Mouse (Mus musculus): Measurements from ENCODE around the gene Eps8l2. TPM values are rescaled to one million over a fixed set of nuclear protein-coding genes. Genes with fewer than 3 reads are reported as not detected.

Eps8l2 gene
- total and polyA plus RNA-seq, 3 experiments: 0.33 TPM; not detected in 2

DNA sequence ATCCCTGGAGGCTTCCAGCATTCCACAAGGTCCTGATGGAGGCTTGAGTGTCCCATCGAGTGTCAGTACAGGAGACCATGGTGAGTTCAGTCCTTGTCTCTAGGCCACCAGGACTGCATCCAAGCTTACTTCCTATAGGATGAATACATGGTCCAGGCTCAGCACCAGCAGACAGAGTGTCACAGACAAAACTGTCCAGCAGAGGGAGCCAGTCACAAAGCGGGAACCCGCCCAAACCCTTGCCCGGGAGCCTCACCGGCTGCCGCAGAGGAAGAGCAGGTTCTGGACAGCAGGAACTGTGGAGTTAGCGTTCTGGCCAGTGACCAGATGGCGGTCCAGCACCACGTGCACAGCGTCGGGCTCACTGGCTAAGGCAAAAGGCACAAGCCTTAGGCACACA, 70.2 kb downstream of the Eps8l2 start:
- H3K4me3 ChIP-seq (ENCODE audit: low read depth, low read length): no peak overlapping the region; the same call in 1 of the 2 replicates
- peaks cover 35% of the 10 kb centered on the region for H3K4me1 ChIP-seq (ENCODE audit: insufficient read depth, low read depth, low read length)
- peak; percentile 46; the same call in 1 of the 2 replicates for ATAC-seq (ENCODE audit: extremely low read depth, insufficient number of reproducible peaks, low FRiP score, poor library complexity, severe bottlenecking)
- no peaks in the 10 kb centered on the region for H3K9me3 ChIP-seq (replicated peaks)
- no peaks in the 10 kb centered on the region for H3K27me3 ChIP-seq (ENCODE audit: insufficient read depth, low read length)
- peaks cover 67% of the 10 kb centered on the region for H3K36me3 ChIP-seq (replicated peaks)
- no peak for TF ChIP-seq TAL1 (conservative IDR thresholded peaks at IDR 0.05; ENCODE audit: low read depth, low read length)
- TF ChIP-seq CTCF (IDR thresholded peaks at IDR 0.05; ENCODE audit: low read depth, low read length): peak; percentile 74
- peak; percentile 74 for DNase-seq (ENCODE audit: low spot score)

DNA sequence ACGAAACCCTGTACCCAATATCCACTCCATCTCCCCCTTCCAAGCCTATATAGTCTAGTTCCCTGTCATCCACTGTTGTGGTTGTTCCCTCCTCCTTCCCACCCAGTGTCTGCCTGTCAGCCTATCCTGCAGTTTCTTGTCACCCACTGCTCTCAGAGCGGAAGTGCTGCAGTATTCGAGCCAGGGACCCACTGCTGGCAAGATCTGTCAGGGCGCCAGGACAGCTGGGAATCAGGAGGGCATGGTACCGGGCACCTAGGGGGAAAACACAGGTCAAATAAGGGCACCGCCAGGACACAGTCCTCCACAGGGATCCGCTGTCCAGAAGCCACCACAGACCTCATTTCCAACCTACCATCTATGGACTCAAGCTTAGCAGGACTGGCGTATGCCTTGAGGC, 72.0 kb downstream of the Eps8l2 start:
- no peak for TF ChIP-seq GATA2 (IDR thresholded peaks at IDR 0.05; ENCODE audit: borderline replicate concordance, low read depth, low read length)
- no peak for TF ChIP-seq TAL1 (conservative IDR thresholded peaks at IDR 0.05; ENCODE audit: low read depth, low read length)
- no peak for TF ChIP-seq POLR2AphosphoS5 (IDR thresholded peaks at IDR 0.05; ENCODE audit: insufficient replicate concordance, low read depth, low read length)
- TF ChIP-seq CTCF (IDR thresholded peaks at IDR 0.05; ENCODE audit: low read depth, low read length): no peak
- no peak for TF ChIP-seq GATA1 (IDR thresholded peaks at IDR 0.05; ENCODE audit: borderline replicate concordance, low read length)
- H3K36me3 ChIP-seq (replicated peaks): peaks cover 53% of the 10 kb centered on the region
- peaks cover 43% of the 10 kb centered on the region for H3K4me1 ChIP-seq (ENCODE audit: insufficient read depth, low read depth, low read length)
- DNase-seq (ENCODE audit: low spot score): no peak
- no peak for ATAC-seq (ENCODE audit: extremely low read depth, insufficient number of reproducible peaks, low FRiP score, poor library complexity, severe bottlenecking)
- H3K9me3 ChIP-seq (replicated peaks): no peaks in the 10 kb centered on the region
- no peaks in the 10 kb centered on the region for H3K27me3 ChIP-seq (ENCODE audit: insufficient read depth, low read length)
- no peak overlapping the region for H3K4me3 ChIP-seq (ENCODE audit: low read depth, low read length)

- ATAC-seq (ENCODE audit: extremely low read depth, insufficient number of reproducible peaks, low FRiP score, poor library complexity, severe bottlenecking): no peak
- no peak for TF ChIP-seq TAL1 (conservative IDR thresholded peaks at IDR 0.05; ENCODE audit: low read depth, low read length)
- no peak for TF ChIP-seq GATA1 (IDR thresholded peaks at IDR 0.05; ENCODE audit: borderline replicate concordance, low read length)
- no peak for TF ChIP-seq POLR2AphosphoS5 (IDR thresholded peaks at IDR 0.05; ENCODE audit: insufficient replicate concordance, low read depth, low read length)
- TF ChIP-seq GATA2 (IDR thresholded peaks at IDR 0.05; ENCODE audit: borderline replicate concordance, low read depth, low read length): no peak
- TF ChIP-seq CTCF (IDR thresholded peaks at IDR 0.05; ENCODE audit: low read depth, low read length): no peak
- no peak for DNase-seq (ENCODE audit: low spot score)
- Histone ChIP-seq H3K4me1 (ENCODE audit: insufficient read depth, low read depth, low read length) (peaks cover 49% of the 10 kb centered on the region), H3K9me3 (replicated peaks) (no peaks in the 10 kb centered on the region), H3K4me3 (ENCODE audit: low read depth, low read length) (no peak overlapping the region), H3K27me3 (ENCODE audit: insufficient read depth, low read length) (no peaks in the 10 kb centered on the region), H3K36me3 (replicated peaks) (peaks cover 46% of the 10 kb centered on the region)
Observed at GRCm38 (mm10) chr7:141411667-141412066, 73.0 kb downstream of the Eps8l2 start.

Other genes with a start within 250 kb of the Eps8l2 start
Only the 20 nearest of the 28 such genes appear.
- 1.6 and 2.2 TPM in 2 replicates for gene Lmntd2, start 124.8 kb upstream of the Eps8l2 start, total RNA-seq (2014; fragmentation: Nextera tagmentation)
- gene Lmntd2, start 124.8 kb upstream of the Eps8l2 start, total RNA-seq (2017): 0.52 and 0.93 TPM in 2 replicates
- gene Lmntd2, start 124.8 kb upstream of the Eps8l2 start, polyA plus RNA-seq (2012): 0.42 and 0.49 TPM in 2 replicates
- gene Rassf7, start 123.0 kb upstream of the Eps8l2 start, total RNA-seq (2014; fragmentation: Nextera tagmentation): 15.6 and 51.8 TPM in 2 replicates
- 4.9 and 8.9 TPM in 2 replicates for gene Rassf7, start 123.0 kb upstream of the Eps8l2 start, total RNA-seq (2017)
- gene Rassf7, start 123.0 kb upstream of the Eps8l2 start, polyA plus RNA-seq (2012): 14.1 and 16.8 TPM in 2 replicates
- gene Phrf1, start 110.1 kb upstream of the Eps8l2 start, total RNA-seq (2014; fragmentation: Nextera tagmentation): 73.1 and 77.4 TPM in 2 replicates
- 45.1 and 61.4 TPM in 2 replicates for gene Phrf1, start 110.1 kb upstream of the Eps8l2 start, total RNA-seq (2017)
- 159 and 173 TPM in 2 replicates for gene Phrf1, start 110.1 kb upstream of the Eps8l2 start, polyA plus RNA-seq (2012)
- gene Irf7, start 72.4 kb upstream of the Eps8l2 start, total RNA-seq (2014; fragmentation: Nextera tagmentation): 1.6 and 2.5 TPM in 2 replicates
- 6.2 and 6.8 TPM in 2 replicates for gene Irf7, start 72.4 kb upstream of the Eps8l2 start, total RNA-seq (2017)
- 12.9 and 17.6 TPM in 2 replicates for gene Irf7, start 72.4 kb upstream of the Eps8l2 start, polyA plus RNA-seq (2012)
- not detected in 2 replicates for gene Cdhr5, start 62.1 kb upstream of the Eps8l2 start, total RNA-seq (2014; fragmentation: Nextera tagmentation)
- 0.05 TPM in 1 of 2 replicates, not detected in the other for gene Cdhr5, start 62.1 kb upstream of the Eps8l2 start, total RNA-seq (2017)
- not detected in 2 replicates for gene Cdhr5, start 62.1 kb upstream of the Eps8l2 start, polyA plus RNA-seq (2012)
- gene Sct, start 59.7 kb upstream of the Eps8l2 start, total RNA-seq (2014; fragmentation: Nextera tagmentation): not detected in 2 replicates
- gene Sct, start 59.7 kb upstream of the Eps8l2 start, total RNA-seq (2017): not detected in 2 replicates
- gene Sct, start 59.7 kb upstream of the Eps8l2 start, polyA plus RNA-seq (2012): not detected in 2 replicates
- gene Drd4, start 46.9 kb upstream of the Eps8l2 start, total RNA-seq (2014; fragmentation: Nextera tagmentation): not detected in 2 replicates
- 0.38 TPM in 1 of 2 replicates, not detected in the other for gene Drd4, start 46.9 kb upstream of the Eps8l2 start, total RNA-seq (2017)
- gene Drd4, start 46.9 kb upstream of the Eps8l2 start, polyA plus RNA-seq (2012): not detected in 2 replicates
- gene Deaf1, start 11.2 kb upstream of the Eps8l2 start, total RNA-seq (2014; fragmentation: Nextera tagmentation): 35.3 and 41.2 TPM in 2 replicates
- gene Deaf1, start 11.2 kb upstream of the Eps8l2 start, total RNA-seq (2017): 22.9 and 27.0 TPM in 2 replicates
- gene Deaf1, start 11.2 kb upstream of the Eps8l2 start, polyA plus RNA-seq (2012): 55.8 and 61.7 TPM in 2 replicates
- 22.5 and 24.4 TPM in 2 replicates for gene Tmem80, start 11.1 kb upstream of the Eps8l2 start, total RNA-seq (2014; fragmentation: Nextera tagmentation)
- 18.0 and 18.3 TPM in 2 replicates for gene Tmem80, start 11.1 kb upstream of the Eps8l2 start, total RNA-seq (2017)
- 8.4 and 9.0 TPM in 2 replicates for gene Tmem80, start 11.1 kb upstream of the Eps8l2 start, polyA plus RNA-seq (2012)
- gene Taldo1, start 53.3 kb downstream of the Eps8l2 start, total RNA-seq (2014; fragmentation: Nextera tagmentation): 59.1 and 68.2 TPM in 2 replicates
- gene Taldo1, start 53.3 kb downstream of the Eps8l2 start, total RNA-seq (2017): 514 and 659 TPM in 2 replicates
- 207 and 336 TPM in 2 replicates for gene Taldo1, start 53.3 kb downstream of the Eps8l2 start, polyA plus RNA-seq (2012)
- gene Gatd1, start 75.3 kb downstream of the Eps8l2 start, total RNA-seq (2014; fragmentation: Nextera tagmentation): 22.6 and 30.8 TPM in 2 replicates
- gene Gatd1, start 75.3 kb downstream of the Eps8l2 start, total RNA-seq (2017): 23.8 and 23.9 TPM in 2 replicates
- 15.4 and 16.5 TPM in 2 replicates for gene Gatd1, start 75.3 kb downstream of the Eps8l2 start, polyA plus RNA-seq (2012)
- gene Cend1, start 90.6 kb downstream of the Eps8l2 start, total RNA-seq (2014; fragmentation: Nextera tagmentation): not detected in 2 replicates
- gene Cend1, start 90.6 kb downstream of the Eps8l2 start, total RNA-seq (2017): not detected in 2 replicates
- gene Cend1, start 90.6 kb downstream of the Eps8l2 start, polyA plus RNA-seq (2012): not detected in 2 replicates
- 16.3 and 20.8 TPM in 2 replicates for gene Slc25a22, start 99.0 kb downstream of the Eps8l2 start, total RNA-seq (2014; fragmentation: Nextera tagmentation)
- gene Slc25a22, start 99.0 kb downstream of the Eps8l2 start, total RNA-seq (2017): 3.7 and 3.8 TPM in 2 replicates
- 51.8 and 54.9 TPM in 2 replicates for gene Slc25a22, start 99.0 kb downstream of the Eps8l2 start, polyA plus RNA-seq (2012)
- 22.9 and 29.6 TPM in 2 replicates for gene Pidd1, start 105.1 kb downstream of the Eps8l2 start, total RNA-seq (2014; fragmentation: Nextera tagmentation)
- 8.8 and 8.9 TPM in 2 replicates for gene Pidd1, start 105.1 kb downstream of the Eps8l2 start, total RNA-seq (2017)
- 40.1 and 59.6 TPM in 2 replicates for gene Pidd1, start 105.1 kb downstream of the Eps8l2 start, polyA plus RNA-seq (2012)
- 939 and 1,045 TPM in 2 replicates for gene Rplp2, start 108.5 kb downstream of the Eps8l2 start, total RNA-seq (2014; fragmentation: Nextera tagmentation)
- gene Rplp2, start 108.5 kb downstream of the Eps8l2 start, total RNA-seq (2017): 1,867 and 2,370 TPM in 2 replicates
- gene Rplp2, start 108.5 kb downstream of the Eps8l2 start, polyA plus RNA-seq (2012): 5,272 and 6,746 TPM in 2 replicates
- 23.6 and 26.7 TPM in 2 replicates for gene Pnpla2, start 116.3 kb downstream of the Eps8l2 start, total RNA-seq (2014; fragmentation: Nextera tagmentation)
- gene Pnpla2, start 116.3 kb downstream of the Eps8l2 start, total RNA-seq (2017): 7.1 and 9.9 TPM in 2 replicates
- 49.9 and 50.5 TPM in 2 replicates for gene Pnpla2, start 116.3 kb downstream of the Eps8l2 start, polyA plus RNA-seq (2012)
- gene Cracr2b, start 122.2 kb downstream of the Eps8l2 start, total RNA-seq (2014; fragmentation: Nextera tagmentation): not detected in 2 replicates
- 0.44 TPM in 1 of 2 replicates, not detected in the other for gene Cracr2b, start 122.2 kb downstream of the Eps8l2 start, total RNA-seq (2017)
- gene Cracr2b, start 122.2 kb downstream of the Eps8l2 start, polyA plus RNA-seq (2012): not detected in 2 replicates
- 6.4 and 13.8 TPM in 2 replicates for gene Cd151, start 128.5 kb downstream of the Eps8l2 start, total RNA-seq (2014; fragmentation: Nextera tagmentation)
- gene Cd151, start 128.5 kb downstream of the Eps8l2 start, total RNA-seq (2017): 18.1 and 24.3 TPM in 2 replicates
- gene Cd151, start 128.5 kb downstream of the Eps8l2 start, polyA plus RNA-seq (2012): 8.0 and 13.3 TPM in 2 replicates
- 13.0 and 18.7 TPM in 2 replicates for gene Polr2l, start 136.3 kb downstream of the Eps8l2 start, total RNA-seq (2014; fragmentation: Nextera tagmentation)
- 61.0 and 66.9 TPM in 2 replicates for gene Polr2l, start 136.3 kb downstream of the Eps8l2 start, total RNA-seq (2017)
- 58.3 and 69.4 TPM in 2 replicates for gene Polr2l, start 136.3 kb downstream of the Eps8l2 start, polyA plus RNA-seq (2012)
- 13.5 and 14.6 TPM in 2 replicates for gene Tspan4, start 136.4 kb downstream of the Eps8l2 start, total RNA-seq (2014; fragmentation: Nextera tagmentation)
- 28.7 and 35.3 TPM in 2 replicates for gene Tspan4, start 136.4 kb downstream of the Eps8l2 start, total RNA-seq (2017)
- 15.3 and 16.2 TPM in 2 replicates for gene Tspan4, start 136.4 kb downstream of the Eps8l2 start, polyA plus RNA-seq (2012)